Mouse (Mus musculus): ENCODE measurements at regions not wholly inside any gene's neighbourhood (a gene's known extent, or its start where the extent isn't known, plus 50 kb on each side); places are given as distances from the start of the nearest gene placed in this dataset.

DNA sequence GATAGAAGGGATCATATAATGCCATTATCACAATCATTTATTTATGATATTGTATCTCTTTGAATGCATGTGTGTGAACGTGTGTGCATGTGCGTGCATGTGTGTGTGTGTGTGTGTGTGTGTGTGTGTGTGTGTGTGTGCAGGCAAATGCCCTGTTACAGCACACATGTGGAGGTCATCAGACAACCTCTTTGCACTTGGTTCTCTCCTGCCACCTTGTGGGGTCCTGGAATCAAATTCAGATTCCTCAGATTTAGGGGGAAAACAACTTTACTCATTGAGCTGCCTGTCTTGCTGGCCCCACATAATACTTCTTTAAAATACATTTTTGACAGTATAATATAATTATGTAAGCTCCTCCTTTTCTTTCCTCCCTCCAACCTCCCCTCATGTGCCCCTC, 195.7 kb upstream of the Zic1 start:
- ATAC-seq, result no peak

DNA sequence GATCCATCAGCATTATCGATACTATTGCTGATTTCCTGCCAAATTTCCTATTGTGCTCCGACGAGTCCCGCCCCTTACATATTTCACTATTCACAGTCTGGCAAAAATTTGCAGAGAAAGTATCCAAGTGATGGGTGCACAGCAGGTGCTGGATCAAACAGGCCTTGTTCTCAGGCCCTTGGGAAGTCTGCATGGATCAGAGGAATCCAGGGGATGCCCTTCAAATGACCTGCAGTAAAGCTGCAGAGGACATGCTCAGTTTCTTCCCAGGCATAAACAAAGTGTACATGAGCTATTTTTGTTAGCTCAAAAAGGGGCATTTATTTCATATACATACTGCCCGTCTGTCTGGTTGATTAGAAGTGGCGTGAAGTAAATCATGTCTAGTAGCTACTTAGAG, 194.2 kb upstream of the Zic1 start:
- ATAC-seq, result no peak

DNA sequence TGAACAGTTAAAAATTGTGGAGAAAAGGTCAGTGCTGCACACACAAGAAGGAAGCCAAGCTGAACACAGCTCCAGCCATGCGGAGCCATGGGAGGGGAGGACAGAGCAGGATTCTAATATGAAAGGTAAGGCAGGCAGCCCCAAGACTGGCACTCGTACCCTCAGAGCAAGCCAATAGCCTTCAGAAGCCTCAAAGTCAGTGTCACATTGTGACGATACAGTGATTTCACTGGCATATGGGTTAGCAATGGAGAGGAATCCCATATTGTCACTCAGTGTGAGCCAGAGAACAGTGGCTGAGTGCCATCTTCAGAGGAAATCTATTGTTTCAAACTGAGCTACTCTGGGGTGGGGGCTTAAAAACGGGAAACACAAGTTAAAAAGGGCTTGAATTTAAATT, 181.4 kb upstream of the Zic1 start:
- no peak for ATAC-seq

DNA sequence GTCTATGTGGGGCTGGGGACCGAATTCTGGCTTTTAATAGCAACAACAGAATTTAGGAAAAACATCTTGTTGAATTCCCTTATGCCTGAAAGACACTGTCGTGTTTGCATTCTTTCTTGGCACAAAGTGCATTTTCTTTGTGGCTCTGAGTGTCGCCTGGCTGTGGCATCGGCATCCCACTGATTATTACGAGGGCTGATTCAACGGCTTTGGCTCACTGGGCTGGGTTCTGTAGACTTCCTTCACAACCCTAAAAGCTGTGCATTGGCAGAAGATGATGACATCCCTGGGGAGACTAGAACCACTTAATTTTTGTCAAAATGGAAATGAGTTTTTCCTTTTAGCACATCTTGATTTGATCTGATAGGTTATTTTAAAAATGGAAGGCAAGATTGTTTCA, 179.8 kb upstream of the Zic1 start:
- no peak for ATAC-seq

DNA sequence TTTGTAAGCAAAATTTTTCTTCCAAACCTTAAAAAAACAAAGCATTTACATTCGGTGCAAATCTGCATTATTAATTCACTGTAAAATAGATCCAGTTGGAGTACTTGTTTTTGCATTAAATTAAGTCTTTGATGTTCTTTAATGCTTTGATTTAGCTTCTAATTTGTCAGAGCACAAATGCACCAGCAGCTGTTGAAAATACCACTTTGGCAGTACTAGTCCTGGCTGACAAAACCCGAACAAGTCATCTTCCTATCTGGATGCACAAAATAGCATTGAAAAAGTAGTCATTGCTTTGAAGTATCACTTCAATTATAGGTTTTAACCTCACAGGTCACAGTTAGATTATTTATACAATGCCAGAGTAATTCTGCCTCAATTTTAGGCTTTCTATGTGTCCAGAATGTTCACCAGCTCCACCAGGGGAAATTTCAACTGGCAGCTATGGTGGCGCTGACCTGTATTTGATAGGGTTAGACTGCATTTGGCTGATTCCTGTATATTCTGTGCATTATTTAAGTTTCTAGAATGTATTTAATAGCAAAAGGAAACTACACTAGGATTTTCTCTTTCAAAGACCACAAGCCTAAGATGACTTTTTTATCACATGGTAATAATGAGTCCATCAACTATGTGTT, 163.3 kb upstream of the Zic1 start:
- no peak for ATAC-seq

DNA sequence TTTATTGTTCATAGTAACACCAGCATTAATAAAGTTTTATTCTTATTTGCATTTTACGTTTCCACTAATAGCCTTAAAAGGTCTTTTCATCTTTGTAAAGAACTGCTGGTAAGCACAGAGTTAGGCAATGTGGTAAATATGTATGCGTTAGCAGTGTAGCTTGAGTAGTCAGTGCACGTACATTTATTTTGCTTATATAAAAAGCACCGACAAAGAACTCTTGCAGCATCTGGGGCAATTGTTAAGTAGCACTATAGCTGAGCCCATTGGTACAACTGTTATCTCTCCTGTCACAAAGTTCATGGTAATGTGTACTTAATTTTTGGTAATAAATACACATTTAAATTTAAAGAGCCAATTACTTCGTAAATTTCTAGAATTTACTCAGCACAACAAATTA, 162.8 kb upstream of the Zic1 start:
- ATAC-seq, result no peak

DNA sequence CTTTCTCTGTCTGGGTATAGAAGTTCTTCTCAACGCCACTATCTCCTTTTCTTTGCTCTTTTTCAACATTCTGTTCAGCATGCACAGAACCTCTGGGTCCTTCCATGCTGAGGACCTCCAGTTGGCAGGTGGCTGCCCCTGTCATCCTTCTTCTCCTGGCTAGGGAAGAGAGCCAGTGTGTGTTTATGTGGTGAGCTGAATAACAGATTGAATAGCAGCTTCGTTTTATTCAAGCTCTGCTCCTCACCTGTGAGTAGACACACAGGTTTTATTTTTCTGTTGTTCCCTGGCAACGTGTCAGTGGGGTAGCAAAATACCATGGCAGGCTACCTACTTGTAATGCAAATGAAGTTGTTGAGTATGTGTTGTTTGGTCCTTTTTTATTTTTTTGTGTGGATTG, 154.9 kb upstream of the Zic1 start:
- no peak for ATAC-seq

DNA sequence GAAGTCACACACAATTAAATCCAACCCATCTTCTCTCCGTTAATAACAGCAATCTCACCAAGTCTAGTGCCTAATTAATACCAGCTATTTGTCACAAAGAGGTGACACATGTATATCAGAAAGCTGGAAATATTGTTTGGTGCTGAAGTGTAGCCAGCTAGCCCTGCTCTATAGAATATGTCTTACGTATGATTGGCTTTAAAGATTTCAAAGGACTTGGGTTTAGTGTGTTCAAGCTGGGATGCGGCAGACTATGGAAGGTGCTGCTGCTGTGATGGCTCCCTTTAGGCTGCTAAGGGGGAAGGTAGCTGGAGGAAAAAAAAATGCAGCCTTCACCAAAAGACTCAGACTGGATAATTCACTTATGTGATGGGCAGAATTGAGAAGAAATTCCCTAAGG, 144.1 kb upstream of the Zic1 start:
- no peak for ATAC-seq

DNA sequence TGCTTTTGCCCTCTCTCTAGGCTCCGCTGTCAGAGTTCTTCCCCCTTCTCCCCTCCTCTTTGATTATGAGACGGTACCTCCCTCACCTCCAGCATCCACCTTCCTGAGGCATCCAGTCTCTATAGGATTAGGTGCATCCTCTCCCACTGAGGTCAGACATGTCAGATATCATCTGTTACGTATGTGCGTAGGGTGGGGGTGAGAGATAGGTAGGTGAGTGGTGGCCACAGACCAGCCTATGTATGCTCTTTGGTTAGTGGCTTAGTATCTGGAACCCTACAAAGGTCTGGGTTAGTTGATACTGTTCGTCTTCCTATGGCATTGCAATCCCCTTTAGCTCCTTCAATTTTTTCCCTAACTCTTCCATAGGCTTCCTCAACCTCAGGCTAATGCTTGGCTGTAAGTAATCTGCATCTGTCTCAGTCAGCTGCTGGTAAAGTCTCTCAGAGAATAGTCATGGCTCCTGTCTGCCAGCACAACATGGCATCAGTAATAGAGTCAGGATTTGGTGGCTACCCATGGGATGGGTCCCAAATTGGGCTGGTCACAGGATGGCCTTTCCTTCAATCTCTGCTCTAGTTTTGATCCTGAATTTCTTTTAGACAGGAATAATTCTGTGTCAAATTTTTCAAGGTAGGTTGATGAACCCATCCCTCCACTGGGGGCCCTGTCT, 138.2 kb upstream of the Zic1 start:
- no peak for ATAC-seq

DNA sequence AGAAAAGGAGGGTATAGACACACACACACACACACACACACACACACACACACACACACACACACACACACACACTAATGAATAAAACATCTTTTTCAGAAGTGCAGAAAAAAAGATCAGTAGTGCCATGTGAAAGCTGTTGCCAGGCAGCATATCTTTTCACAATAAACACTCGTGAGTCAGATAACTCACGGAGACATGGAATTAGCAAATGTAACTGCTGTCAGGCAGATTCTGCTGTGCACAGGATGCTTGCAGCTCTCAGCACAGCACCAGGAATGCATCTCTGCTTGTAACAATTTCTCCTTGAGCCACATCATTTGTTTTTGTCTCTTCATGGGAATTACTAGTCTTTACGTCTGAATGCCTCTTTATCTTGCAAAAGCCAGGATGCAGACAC, 111.0 kb upstream of the Zic1 start:
- ATAC-seq, result no peak

DNA sequence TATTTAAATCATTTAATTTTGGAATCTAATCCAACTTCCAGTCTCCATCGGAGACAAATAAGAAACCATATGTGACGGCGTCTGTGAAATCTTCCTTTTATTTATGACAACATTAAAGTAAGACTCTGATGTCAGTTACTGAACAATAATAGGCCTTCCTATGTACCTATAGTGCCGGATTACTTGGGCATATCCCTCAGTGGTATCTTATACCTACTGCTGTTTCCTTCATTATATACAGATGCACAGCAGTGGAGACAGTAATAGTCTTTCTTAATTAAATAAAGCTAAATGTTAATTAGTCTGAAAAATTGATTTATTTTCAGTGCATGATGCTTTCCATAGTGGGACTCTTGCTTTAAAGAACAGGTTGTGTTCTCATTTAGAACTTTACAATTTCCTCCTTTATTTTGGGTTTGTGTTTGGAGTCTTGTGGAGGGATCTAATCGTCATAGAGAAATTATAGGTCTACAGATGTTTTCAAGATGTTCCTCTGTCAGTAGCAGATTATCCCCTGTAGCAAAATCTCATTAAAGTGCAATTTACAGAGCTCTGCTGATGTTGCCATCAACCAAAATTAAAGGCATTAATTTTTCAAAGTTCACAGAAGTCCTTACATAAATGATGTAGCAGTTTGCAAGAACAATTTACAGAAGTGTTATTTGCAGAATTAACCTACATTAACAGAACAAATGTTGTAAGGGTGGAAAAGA, 97.3 kb upstream of the Zic1 start:
- ATAC-seq, result no peak

DNA sequence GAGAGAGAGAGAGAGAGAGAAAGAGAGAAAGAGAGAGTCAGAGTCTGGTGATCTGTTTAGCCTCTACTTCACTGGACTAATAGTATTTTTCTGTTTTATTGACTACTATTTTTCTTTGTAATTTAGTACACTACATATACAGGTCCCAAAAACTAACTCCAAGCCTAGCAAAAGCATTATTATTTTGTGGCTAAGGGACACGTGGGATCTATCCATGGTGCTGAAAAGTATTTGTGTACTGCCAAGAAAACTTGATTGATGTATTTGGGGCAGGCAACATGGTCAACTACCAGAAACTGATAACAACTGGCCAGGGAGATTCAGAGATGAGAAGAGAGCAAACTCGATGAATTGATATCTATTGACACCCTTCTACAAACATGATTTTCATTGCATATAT, 94.3 kb upstream of the Zic1 start:
- ATAC-seq, result no peak

DNA sequence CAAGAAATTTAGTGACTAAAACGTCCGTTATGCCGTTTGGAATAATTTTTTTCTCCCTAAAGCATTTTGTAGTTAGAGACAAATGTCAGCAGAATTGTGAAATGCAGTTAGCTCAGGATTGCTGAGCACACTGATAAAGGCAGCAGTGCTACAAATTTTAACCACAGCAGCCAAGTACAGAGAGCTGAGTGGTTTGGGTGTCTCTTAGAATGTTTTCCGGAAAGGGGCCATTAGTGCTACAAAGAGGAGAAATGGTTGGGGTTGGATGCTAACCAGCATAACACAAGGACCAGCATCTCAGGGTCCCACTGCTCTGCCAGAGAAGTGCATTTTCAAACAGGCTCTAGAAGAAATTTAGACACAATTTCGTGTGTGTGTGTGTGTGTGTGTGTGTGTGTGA, 91.2 kb upstream of the Zic1 start:
- no peak for ATAC-seq

DNA sequence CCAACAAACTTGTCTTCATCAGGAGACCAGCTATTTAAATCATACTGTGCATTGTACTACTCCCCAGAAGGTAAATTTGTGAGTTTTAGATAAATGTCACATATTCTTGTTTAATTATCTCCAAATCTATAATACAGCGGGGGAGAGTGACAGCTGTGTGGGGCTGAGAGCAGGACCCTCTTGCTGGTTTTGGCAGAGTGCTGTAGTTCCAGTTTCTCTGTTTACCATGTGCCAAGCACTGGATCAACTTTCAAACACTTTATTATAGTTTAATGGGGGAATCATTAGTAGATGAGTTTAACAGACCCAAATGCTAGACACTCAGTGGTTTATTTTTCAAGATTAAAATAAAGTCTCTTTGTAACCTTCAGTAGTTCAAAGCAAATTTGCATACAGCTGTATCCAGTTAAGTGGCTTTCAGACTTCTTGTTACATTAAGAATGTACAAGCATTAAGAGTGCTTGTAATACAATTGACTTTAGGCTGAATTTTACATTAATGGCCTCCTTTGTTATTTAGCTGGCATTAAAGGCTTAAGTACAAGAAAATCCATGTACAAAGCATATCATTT, 90.7 kb upstream of the Zic1 start:
- no peak for ATAC-seq

DNA sequence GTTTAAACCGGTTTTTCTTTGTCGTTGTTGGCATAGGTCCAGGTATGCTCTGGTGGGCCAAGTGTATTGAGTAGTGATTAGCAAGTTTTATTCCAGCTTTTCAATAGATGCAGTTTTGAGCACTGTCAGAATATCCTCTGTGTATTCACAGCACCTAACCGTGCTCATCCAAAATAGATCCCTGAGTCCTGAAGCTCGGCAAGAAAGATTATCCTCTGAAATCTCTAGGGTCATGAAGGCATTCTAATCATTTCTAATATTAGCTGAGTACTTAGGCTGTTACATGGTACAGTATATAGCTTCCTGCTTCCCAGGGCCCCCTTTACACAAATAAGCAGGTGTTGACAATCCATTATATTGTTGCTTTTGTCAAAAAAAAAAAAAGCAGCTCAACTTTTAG, 73.5 kb upstream of the Zic1 start:
- ATAC-seq, result no peak
